Mouse (Mus musculus): ENCODE data around the gene Dennd5b. TPM values are rescaled to one million over a fixed set of nuclear protein-coding genes. Genes with fewer than 3 reads are reported as not detected.

The Dennd5b gene
- total RNA-seq, 2 experiments from 2014 or later, result 10.5 TPM

- peak; percentile 42 for DNase-seq
These were observed 1.1 kb downstream of the Dennd5b start for GRCm38 (mm10) chr6:149100174-149101075.

GRCm38 (mm10) chr6:149098993-149099392, 2.5 kb downstream of the Dennd5b start:
- DNase-seq, result no peak

GRCm38 (mm10) chr6:149097276-149097675, 4.2 kb downstream of the Dennd5b start:
- DNase-seq, result no peak

DNA sequence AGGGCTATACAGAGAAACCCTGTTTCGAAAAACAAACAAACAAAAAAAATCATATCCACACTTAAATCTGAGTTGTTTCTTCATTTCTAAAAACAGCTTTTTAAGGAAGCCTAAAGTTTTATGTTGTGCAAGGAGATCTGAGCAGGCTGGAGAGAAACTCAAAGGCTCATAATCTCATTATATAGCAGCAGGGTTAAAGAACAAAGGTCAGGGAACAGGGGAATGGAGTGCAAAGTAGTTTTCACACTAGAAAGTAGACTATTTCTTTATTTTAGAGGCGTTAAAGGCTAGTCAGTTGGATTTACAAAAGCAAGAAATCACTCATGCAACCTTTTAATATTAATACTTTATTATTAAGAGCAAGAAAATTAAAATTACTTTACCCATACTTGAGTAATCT, 5.2 kb downstream of the Dennd5b start:
- DNase-seq, result no peak

GRCm38 (mm10) chr6:149095389-149095788, 6.1 kb downstream of the Dennd5b start:
- DNase-seq, result no peak

- DNase-seq, result no peak
These were observed 6.9 kb downstream of the Dennd5b start for GRCm38 (mm10) chr6:149094555-149094954.

DNA sequence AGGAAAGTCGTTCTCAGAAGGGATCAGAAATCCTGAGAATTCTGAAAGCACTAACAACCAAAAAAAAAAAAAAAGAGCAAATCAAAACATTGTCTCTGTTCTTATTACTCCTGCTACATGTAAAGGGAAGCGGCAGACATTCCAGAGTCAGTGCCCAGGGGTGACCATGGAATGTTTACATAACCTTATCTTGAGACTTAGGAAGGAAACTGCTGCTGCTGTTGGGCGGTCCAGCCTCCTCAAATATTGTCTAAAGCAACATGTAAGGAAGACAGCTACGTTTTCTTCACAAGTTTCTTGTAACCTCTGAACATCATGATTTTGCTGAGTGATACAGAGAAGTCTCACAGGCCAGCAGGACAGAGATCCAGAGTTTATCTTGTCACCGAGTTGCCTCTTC, 8.0 kb downstream of the Dennd5b start:
- no peak for DNase-seq

DNA sequence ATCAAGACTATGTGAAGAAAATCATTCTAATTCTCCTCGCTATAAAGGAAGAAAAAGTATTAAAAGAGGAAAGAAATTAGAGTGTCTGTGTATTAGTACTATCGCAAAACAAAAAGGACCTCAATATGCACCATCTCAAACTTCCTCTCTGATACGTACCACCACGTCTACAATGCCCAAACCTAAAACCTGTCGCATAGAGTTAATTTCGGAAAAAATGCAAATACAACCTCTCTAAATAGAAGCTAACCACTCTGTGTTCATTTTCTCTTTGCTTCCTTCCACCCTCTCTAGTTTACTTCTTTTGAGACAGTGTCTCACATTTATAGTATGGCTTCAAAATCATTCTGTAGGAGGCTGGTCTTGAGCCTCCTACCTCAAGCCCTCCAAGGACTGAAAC, 9.1 kb downstream of the Dennd5b start:
- no peak for DNase-seq

DNA sequence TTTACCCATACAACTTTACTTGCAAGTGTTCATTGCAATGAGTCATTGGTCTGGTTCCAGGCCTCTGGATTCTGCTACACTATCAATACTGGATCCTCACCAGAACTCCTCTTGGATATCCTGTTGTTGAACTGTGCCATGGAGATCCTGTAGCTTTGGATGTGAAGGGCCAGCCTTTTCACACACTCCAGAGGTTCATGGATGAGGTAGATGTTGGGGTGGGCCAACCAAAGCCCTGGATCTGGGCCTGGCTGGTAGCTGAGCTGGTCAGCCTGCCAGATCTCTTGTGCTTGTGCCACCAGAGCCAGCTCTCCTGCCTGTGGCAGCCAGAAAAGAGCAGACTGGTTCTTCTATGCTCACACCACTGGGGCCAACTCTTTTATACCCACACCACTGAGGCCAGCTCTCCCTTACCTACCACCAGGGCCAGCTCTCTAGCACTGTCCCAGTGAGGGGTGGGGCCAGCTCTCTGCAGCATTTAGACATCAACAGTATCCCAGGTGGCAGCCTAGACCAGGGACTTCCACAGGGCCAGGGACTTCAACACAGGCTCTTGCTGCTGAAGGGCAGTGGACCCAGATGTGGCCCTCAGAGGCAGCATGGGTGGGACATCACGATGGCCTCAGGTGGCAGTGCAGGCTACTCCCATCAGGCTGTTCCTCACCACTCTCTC, 24.2 kb downstream of the Dennd5b start:
- no peak for DNase-seq

DNA sequence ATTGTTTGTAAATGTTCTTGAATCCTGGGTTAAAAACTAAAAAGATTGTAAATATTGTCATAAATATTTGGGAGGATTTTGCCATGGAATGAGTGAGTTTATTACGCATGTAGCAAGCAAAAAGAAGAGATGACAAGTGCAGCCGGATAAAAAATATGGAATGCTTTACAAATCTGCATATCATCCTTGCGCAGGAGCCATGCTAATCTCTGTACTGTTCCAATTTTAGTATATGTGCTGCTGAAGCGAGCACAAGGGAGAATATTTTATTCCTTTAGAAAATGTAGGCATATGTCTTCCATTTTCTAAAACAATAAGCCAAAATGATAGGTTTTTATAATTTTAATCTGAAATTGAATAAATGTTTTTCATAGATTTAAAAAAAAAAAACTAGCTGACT, 27.6 kb downstream of the Dennd5b start:
- DNase-seq, result no peak

GRCm38 (mm10) chr6:149072873-149073272, 28.6 kb downstream of the Dennd5b start:
- DNase-seq, result no peak

GRCm38 (mm10) chr6:149070592-149071124, 30.8 kb downstream of the Dennd5b start:
- DNase-seq, result no peak

GRCm38 (mm10) chr6:149063382-149063781, 38.1 kb downstream of the Dennd5b start:
- DNase-seq, result no peak

GRCm38 (mm10) chr6:149060670-149061387, 40.7 kb downstream of the Dennd5b start:
- DNase-seq, result no peak

DNA sequence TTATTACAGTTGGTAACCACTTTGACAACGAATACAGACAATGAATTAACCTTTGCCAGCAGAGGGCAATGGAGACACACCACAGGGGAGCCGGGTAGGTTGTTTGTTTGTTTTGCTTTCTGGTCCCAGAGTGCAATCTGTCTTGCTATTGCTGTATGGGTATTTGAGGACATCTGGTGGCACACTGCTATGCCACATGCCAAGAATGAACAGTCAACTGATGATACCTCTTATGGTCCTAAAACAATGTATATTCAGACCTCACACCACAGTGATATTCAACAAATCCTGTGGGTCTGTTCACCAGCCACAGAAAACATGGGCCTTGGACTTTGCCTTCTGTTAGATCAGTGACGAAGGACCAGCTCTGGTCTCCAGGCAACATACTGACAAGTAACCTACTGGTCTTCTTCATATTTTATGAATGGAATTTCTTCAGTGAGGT, 43.5 kb downstream of the Dennd5b start:
- DNase-seq, result no peak

DNA sequence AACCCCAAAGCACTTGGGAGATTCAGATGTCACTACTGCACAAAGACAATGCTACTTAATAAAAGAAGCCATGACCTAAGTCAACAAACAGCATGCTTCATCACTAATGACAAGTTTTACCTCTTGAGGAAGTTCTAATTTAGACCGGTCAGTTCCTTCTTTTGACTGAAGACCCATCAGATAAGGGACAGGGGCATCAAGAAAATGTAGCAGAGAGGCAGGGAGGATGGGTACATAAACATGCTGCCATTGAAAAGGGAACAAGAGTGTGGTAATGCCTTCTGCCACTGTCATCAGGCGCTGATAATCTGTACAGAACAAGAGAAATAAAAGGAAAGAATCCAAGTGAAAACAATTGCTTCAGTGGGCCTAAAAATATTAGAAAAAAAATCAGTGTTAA, 46.7 kb downstream of the Dennd5b start:
- DNase-seq, result no peak

GRCm38 (mm10) chr6:149050978-149051723, 50.3 kb downstream of the Dennd5b start:
- peak; percentile 28 for DNase-seq

DNA sequence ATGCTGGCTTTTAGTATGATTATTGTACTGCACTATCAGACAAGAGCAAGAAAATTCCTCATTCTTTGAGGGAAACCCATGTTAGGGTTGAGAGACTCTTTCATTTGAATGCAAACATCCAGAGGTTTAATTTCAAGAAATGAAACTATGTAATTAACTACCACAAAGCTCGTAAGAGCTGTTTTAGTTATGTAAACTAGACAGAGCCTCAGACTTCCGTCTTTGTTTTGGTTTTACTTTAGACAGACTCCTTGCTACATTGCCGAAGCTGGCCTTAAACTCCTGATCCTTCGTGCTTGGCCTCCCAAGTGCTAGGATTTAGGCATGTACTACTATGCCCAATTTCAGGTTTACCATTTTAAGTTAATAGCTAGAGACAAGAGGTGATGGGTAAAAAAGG, 61.4 kb downstream of the Dennd5b start:
- DNase-seq, result no peak

DNA sequence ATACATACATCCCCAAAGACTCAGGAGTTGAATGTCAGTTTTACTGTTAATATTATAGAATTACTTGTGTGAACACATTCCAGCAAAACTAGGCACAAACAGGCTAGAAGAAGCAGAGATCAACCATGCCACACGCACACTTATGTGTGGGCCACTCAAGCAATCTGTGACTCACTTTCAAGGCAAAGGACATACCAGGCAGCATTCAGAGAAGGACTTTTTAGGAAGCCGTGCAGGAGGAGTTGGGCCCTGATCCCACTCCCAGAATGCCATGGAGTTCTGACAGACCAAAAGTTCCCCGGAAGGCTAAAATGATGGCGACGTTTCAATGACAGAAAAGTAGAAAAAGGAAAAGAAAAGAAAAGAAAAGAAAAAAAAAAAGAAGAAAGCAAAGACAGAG, 69.3 kb downstream of the Dennd5b start:
- DNase-seq, result no peak

DNA sequence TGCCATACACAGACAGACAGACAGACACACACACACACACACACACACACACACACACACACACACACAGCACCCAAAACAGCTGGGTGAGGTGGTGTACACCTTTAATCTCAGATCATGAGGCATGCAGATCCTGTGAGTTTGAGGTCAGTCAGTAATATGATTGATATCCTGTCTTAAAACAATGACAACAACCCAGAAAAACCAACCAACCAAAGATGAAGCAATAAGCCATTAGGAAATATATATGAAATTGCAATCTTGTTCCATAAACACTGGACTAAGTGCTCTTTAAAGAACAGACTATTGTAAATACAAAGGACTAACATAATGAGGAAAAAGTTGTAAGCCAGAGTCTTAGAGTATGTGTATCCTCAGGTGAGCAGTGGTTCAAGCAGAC, 70.1 kb downstream of the Dennd5b start:
- DNase-seq, result no peak

DNA sequence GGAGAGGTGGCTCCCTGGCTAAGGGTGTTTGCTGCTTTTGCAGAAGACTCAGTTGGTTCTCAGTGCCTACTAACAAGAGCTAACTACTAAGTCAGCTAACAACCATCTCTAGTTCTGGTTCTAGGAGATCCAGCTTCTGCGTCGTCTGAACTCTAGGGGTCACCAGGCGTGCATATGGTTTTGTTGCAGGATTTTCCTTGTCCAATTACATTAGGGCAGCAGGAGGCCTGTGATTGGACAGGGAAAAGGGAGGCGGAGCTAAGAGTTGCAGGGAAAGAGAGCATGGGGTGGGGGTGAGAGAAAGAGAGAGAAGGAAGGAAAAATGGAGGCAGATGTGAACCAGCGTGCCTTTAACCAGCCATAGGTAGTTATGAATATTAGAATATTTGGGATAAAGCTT, 83.0 kb downstream of the Dennd5b start:
- DNase-seq, result no peak

DNA sequence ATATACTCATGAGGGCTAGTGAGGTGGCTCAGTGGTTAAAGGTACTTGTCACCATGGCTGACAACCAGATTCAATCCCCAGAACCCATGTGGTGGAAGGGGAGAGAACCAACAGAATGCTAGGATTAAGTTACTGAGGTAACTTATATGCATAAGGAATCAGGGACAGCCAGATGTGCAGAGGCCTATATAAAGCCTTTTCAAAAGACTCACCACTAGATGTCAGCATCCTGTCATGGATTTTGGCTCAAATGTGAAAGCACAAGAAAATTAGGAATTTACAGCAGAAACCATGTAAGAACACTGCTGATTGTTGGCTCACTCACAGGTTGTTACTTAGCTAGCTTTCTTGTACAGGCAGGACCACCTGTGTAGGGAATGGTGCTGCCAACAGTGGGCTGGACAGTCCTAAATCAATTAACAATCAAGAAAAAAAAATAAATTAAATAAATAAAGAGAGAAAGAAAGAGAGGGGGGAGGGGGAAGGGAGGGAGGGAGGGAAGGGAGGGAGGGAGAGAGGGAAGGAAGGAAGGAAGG, 90.6 kb downstream of the Dennd5b start:
- DNase-seq, result no peak
